Mouse (Mus musculus): ENCODE measurements at regions not wholly inside any gene's neighbourhood (a gene's known extent, or its start where the extent isn't known, plus 50 kb on each side); places are given as distances from the start of the nearest gene placed in this dataset.
A peak's percentile ranks its signal among the peaks of the same experiment; 100 is the strongest.
"Not testable (repeated sequence)": the region's sequence is repeated elsewhere in the genome, so short reads cannot be mapped to it uniquely, and the experiment has no call there.

DNA sequence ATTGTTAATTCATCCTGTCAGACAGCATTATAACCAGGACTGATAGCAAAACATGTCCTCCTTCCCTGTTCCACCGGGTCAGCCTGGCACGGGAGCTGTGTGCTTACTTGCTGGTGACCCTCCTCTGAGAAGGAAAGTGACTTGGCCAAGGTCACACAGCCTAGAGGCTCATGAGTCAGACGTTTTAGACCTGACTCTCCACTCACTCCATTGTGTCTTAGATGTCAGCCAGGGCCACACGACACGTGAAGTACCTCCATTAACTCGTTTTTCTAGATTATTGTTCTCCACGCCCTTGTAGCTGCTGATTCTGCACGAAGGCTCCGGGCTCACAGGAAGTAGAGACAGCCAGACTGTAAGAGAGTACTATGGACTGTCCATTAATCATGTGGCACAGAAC is 340.8 kb downstream of the Diras2 start:
- no peak for DNase-seq (ENCODE audit: low read depth, low spot score)

GRCm38 (mm10) chr13:52190848-52191590 is 340.1 kb downstream of the Diras2 start:
- DNase-seq (ENCODE audit: low read depth, low spot score), result no peak

DNA sequence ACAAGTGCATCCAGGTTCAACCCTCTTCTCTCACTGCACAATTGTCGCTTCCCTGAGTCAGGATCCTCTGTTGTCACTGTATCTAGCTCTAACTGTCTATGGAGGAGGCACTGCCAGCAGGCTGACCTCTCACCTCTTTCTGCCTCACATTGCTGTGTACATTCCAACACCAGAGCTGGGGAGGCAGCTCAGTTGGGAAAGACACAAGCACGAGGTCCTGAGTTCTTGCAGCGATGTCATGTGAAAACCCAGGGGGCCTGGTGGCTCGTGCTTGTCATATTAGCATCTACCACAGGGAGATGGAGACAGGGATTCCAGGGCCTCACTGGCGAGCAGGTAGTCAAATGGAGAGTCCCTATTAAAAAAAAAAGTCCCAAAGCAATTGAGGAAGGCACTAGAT is 334.2 kb downstream of the Diras2 start:
- no peak for DNase-seq (ENCODE audit: low read depth, low spot score)

DNA sequence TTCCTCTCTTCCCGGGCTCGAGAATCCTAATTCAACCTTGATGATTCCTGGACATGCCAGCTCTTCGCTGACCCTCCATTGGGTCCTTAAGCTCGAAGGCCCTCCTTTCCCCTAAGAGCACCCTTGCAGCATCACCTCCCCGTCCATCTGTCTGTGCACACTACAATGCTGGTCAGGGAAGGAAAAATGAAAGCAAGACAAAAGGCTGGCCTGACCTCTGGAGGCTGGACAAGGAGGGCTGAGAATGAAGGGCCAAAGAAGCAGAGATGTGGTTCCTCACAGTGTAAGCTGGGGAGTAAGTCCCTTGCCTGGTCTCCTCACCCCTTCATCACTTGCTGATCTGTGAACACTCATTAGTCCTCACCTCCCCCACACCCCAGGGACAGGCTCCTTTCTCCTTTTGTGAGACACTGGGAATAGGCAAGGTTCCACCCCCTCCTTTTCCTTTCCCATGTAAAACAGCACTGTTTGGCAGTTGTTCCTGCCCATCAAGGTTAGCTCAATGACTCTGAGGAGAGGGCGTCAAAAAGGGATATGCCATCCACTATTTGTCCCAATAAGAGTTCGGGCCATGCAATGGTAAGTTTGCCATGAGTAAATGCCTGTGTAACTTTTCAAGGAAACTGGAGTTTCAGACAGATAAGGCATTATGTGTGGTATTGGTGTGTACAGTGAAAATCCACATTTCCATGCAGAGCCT is 332.3 kb downstream of the Diras2 start:
- no peak for DNase-seq (ENCODE audit: low read depth, low spot score)

- DNase-seq (ENCODE audit: low read depth, low spot score), result no peak
Measured at GRCm38 (mm10) chr13:52202372-52202771, 328.7 kb downstream of the Diras2 start.

DNA sequence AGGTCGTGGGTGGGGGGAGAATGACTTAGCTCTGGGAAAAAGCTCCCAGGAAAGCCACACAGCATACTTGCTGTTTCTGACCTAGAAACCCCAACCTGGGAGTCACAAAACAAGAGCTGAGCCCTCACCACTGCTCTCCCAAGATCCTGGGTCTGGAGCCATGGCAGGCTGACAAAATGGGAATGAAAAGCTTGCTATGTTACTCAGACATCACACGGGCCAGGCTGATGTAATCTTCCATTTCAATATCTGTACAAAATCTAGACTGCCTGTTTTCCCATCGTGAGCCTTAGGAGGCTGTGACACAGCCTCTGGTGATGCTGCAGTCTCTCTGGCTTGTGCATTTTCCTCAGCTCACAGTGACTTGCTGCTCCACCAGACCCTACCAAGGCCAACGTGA is 325.1 kb downstream of the Diras2 start:
- no peak for DNase-seq (ENCODE audit: low read depth, low spot score)

DNA sequence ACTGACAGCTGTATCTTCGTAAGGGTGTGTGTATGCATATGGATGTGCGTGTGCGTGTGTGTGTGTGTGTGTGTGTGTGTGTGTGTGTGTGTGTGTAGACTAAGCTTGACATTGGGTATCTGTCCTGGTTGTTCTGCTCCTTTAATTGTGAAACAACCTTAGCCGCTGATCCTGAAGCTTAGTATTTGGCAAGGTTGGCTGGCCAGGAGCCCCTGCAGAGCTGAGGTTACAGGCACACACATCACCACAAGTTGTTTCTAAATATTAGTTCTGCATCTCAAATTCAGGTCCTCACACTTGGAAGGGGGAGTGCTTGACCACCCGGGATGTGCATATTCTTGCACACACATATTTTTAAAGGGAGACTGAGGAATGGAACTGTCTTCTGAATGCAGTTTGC is 314.7 kb downstream of the Diras2 start:
- no peak for DNase-seq (ENCODE audit: low read depth, low spot score)

DNA sequence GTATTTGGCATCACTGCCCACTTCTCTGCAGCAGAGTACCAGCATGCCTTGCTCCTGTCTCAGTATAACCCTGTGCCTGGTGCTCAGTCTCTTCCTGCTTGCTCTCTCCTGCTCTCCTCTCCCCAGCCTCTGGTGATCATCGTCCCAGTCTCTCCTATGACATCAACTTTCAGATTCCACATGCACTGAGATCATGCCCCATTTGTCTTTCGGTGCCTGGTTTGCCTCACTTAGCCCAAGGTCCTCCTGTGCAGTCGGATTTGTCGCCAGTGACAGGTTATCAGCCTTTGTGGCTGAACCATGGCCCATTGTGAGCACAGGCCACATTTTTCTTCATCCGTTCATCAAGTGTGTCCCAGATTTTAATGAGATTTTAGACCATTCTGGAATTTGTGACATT is 314.0 kb downstream of the Diras2 start:
- no peak for DNase-seq (ENCODE audit: low read depth, low spot score)

DNA sequence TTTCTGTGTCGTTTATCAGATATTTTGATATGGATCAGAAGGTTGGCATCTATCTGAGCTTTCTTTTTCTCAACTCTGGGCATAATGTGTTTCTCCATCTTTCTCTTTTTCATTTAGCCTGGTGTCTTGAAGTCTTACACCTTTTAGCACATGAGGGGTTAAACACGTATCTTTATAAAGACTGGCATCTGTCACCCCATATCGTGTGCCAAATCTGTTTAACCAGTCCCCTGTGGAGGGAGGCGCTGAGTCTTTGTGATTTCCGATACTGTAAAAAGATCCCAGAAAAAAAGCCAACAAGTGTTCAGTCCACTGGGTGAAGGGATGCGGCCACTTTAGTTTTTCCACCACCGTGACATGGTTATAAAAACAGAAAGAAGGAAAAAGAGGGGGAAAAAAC is 313.3 kb downstream of the Diras2 start:
- no peak for DNase-seq (ENCODE audit: low read depth, low spot score)

GRCm38 (mm10) chr13:52222315-52223097 is 308.6 kb downstream of the Diras2 start:
- no peak for DNase-seq (ENCODE audit: low read depth, low spot score)

DNA sequence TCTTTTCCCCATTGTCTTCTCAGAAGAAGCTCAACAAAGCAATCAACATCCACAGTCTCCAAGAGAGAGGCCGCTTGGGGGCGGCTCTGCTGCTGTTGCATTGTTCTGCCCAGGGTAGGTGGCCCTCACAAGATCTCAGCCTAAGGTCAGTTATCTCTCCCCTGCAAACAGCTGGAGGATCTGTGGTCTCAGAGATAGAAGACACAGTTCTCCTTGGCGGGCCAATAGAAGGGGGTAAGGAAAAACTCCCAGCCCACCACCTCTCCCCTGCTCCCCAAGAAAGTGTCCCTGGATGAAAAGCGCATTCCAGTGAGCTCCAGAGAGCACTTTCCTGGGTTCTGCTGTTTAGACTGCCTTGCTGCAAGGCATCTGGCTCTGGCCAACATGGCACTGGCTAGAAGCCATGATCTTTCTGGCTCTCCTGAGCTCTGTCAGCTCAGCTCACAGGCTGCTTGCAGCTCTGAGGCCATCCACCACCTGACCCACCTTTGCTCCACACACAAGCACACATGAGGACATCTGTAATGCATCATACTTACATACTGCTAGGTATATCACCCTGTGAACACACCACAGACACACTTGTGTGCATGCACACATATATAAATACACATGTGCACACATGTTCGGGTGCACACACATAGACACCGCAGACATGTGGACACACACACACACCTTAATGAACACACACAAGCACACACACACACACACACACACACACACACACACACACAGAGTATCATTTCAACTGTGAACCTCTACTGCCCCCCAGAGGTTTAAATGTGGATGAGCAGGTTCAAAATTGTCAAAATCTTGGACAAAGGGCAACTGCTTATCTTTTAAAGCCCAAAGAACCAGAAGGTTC is 307.7 kb downstream of the Diras2 start:
- DNase-seq (ENCODE audit: low read depth, low spot score), result no peak

DNA sequence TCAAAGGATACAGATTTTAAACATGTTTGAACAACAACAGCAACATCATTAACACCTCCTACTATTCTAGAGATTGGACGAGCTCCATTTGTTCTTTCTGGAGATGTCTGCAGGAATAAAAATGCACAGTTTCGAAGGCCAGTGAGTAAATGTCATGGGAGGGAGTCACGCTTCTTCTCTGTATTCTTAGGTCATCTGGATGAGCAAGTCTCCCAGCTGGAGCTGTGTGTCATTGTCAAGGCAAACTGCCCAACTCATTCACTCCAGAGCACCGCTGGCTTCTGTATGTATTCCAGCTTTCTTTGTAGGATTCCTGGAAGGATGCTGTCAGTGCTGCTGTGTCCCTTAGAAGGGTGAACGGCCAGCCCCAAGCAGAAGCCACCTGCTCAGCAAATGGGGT is 297.1 kb downstream of the Diras2 start:
- DNase-seq (ENCODE audit: low read depth, low spot score), result no peak

- DNase-seq (ENCODE audit: low read depth, low spot score), result no peak
Measured at GRCm38 (mm10) chr13:52236105-52236504, 295.0 kb downstream of the Diras2 start.

DNA sequence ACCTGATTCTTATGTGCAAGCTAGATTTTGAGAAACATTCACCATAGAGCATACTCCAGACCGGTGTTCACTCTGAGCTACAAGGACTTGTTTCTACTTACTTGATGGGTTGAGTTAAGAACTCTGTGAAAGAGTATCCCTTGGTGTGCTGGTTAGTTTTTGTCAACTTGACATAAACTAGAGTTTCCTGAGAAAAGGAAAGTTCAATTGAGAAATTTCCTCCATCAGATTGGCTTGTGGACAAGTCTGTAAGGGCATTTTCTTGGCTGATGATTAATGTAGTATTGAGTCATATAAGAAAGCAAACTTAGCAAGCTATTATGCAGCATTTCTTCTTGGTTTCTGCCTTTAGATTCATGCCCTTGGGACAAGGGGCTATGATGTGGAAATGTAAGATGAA is 291.5 kb downstream of the Diras2 start:
- DNase-seq (ENCODE audit: low read depth, low spot score), result no peak

DNA sequence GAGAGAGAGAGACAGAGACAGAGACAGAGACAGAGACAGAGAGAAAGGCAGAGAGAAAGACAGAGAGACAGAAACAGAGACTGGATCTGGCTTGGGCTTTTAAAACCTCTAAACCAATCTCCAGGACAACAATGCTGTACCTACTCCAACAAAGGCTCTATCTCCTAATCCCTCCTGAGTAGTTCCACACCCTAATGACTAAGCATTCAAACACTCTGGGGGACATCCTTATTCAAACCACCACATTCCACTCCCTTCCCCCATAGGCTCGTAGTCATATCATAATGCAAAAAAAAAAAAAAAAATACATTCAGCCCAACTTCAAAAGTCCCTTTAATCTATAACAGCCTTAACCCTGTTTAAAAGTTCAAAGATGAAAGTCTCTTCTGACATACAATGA is 289.3 kb downstream of the Diras2 start:
- no peak for DNase-seq (ENCODE audit: low read depth, low spot score)

DNA sequence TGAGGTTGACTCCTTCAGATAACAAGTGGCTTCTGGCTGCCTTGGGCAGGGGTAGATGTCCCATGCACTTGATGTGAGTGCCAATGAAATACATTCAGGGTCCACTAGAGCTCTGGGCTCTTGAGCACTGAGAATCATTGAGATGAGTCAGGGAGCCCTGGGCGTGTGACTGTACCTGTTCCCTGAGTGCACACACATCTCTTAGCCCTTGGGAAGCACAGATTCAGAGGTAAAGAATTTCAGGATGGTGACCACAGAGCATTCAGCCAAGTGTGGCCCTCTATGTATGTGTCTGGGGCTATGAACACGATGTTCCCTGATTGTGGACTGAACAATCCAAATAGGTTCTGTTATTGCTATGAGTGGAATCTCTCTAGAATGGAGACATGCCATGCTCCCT is 281.6 kb downstream of the Diras2 start:
- no peak for DNase-seq (ENCODE audit: low read depth, low spot score)

- no peak for DNase-seq (ENCODE audit: low read depth, low spot score)
Measured at GRCm38 (mm10) chr13:52250371-52250770, 280.7 kb downstream of the Diras2 start.

DNA sequence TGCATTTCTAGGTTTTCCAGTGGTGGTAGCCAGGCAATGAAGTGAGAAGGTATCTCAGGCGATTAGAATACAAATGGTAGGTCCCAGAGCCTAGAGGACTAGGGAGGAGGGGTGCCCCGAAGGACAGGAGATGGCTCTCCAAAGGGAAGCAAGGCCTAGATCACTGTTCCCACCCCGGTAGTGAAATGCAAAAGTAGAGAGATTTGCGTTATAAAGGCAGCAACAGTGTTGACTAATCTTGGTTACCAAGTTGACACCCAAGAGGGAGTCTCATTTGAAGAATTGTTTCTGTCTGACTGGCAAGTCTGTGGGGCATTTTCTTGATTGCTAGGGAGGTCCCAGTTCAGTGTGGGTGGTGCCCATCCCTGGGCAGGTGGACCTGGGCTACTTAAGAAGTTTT is 278.8 kb downstream of the Diras2 start:
- no peak for DNase-seq (ENCODE audit: low read depth, low spot score)

- not testable (repeated sequence) for DNase-seq (ENCODE audit: low read depth, low spot score)
Measured at GRCm38 (mm10) chr13:52252726-52253125, 278.4 kb downstream of the Diras2 start.

GRCm38 (mm10) chr13:52253138-52253537 is 277.9 kb downstream of the Diras2 start:
- DNase-seq (ENCODE audit: low read depth, low spot score), result no peak

DNA sequence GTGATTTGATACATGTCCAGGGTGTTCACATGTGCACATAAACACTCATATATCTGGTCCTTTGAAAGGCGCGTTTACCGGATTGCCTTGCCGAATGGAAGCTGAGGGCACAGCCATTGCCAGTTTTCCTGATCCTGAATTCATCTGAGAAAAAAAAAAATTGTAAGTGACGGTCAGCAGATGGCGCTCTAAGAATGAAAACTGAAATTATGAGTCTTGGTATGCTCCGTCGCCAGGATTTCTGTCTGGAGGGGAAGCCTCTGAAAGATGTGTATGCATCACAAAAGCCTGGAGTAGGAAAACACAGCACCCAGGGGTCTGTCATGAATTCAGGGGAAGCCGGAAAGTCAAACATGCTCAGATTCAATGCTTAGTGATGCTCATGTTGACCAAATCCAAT is 276.9 kb downstream of the Diras2 start:
- DNase-seq (ENCODE audit: low read depth, low spot score), result peak; percentile 59

DNA sequence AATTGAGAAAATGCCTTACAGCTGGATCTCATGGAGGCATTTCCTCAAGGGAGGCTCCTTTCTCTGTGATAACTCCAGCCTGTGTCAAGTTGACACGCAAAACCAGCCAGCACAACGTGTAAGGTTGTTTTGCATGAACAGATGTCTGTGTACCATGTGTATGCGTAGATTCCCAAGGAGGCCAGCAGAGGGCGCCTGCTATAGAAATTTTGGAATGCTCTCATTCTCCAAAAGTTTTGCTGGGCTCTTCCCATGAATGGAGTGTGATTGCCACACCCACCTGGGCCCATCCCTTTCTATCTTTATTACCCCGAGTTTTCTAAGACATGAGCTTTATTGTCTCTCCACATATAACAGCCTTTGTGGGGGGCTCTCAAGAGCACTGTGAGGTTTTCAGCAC is 275.4 kb downstream of the Diras2 start:
- DNase-seq (ENCODE audit: low read depth, low spot score), result no peak

All from embryo, embryonic 11.5 days (tissue).